Mouse (Mus musculus) MEL (cell line): ENCODE measurements around the gene Tmem131.

Experiments used
- BHLHE40 ChIP-seq: IDR thresholded peaks from 2 replicates; pipeline ENCODE4 v1.6.1; 2012; ENCODE audit warnings: low read depth, mild to moderate bottlenecking, inconsistent platforms, low read length, improper control_type of control experiment, borderline replicate concordance
- CTCF ChIP-seq, 3 experiments: IDR thresholded peaks in 2 of 3; conservative IDR thresholded peaks in 1 of 3; 2 replicates each; pipeline ENCODE4 v1.5.1; 2011 to 2012; ENCODE audit warnings: low read length in 3 of 3, low read depth in 2 of 3, mild to moderate bottlenecking in 2 of 3, improper control_type of control experiment in 1 of 3, inconsistent platforms in 1 of 3, mixed read lengths in 1 of 3, moderate library complexity in 1 of 3; ENCODE audit not compliant: control insufficient read depth in 1 of 3, insufficient read depth in 1 of 3, poor library complexity in 1 of 3, severe bottlenecking in 1 of 3
- E2F4 ChIP-seq: IDR thresholded peaks from 2 replicates; pipeline ENCODE4 v1.6.1; 2011; ENCODE audit warnings: low read depth, low read length, improper control_type of control experiment, borderline replicate concordance
- ELF1 ChIP-seq: IDR thresholded peaks from 2 replicates; pipeline ENCODE4 v1.6.1; 2014; ENCODE audit warnings: low read depth, mild to moderate bottlenecking, inconsistent platforms, low read length, improper control_type of control experiment, moderate library complexity
- ETS1 ChIP-seq: IDR thresholded peaks from 2 replicates; pipeline ENCODE4 v1.6.1; 2012; ENCODE audit warnings: low read depth, mild to moderate bottlenecking, inconsistent platforms, low read length, improper control_type of control experiment, moderate library complexity
- JUND ChIP-seq: IDR thresholded peaks from 2 replicates; pipeline ENCODE4 v1.6.1; 2011; ENCODE audit warnings: low read depth, mild to moderate bottlenecking, improper control_type of control experiment, low read length
- POLR2A ChIP-seq, 2 experiments: IDR thresholded peaks; 2 replicates each; pipeline ENCODE4 v1.6.1; 2011 to 2012; ENCODE audit warnings: low read length in 2 of 2, mild to moderate bottlenecking in 2 of 2, control low read depth in 1 of 2, improper control_type of control experiment in 1 of 2, low read depth in 1 of 2, moderate library complexity in 1 of 2; ENCODE audit not compliant: control insufficient read depth in 1 of 2, insufficient read depth in 1 of 2, poor library complexity in 1 of 2
- POLR2AphosphoS2 ChIP-seq: IDR thresholded peaks from 2 replicates; pipeline ENCODE4 v1.6.1; 2011; ENCODE audit warnings: low read length, improper control_type of control experiment
- POLR2AphosphoS5 ChIP-seq: IDR thresholded peaks from 2 replicates; pipeline ENCODE4 v1.6.1; 2012; ENCODE audit warnings: low read depth, borderline replicate concordance, mild to moderate bottlenecking, inconsistent platforms, low read length, moderate library complexity, mixed read lengths

- TF ChIP-seq CTCF (IDR thresholded peaks at IDR 0.05 in 2 of 3, conservative IDR thresholded peaks at IDR 0.05 in 1 of 3; ENCODE audit: control insufficient read depth in 1 of 3, insufficient read depth in 1 of 3, low read depth in 2 of 3, low read length in 3 of 3, poor library complexity in 1 of 3, severe bottlenecking in 1 of 3), result no peak
- no peak for TF ChIP-seq POLR2AphosphoS5
- no peak for TF ChIP-seq ELF1
- TF ChIP-seq E2F4, result no peak
- no peak for TF ChIP-seq JUND
- no peak for TF ChIP-seq POLR2A (IDR thresholded peaks at IDR 0.05; ENCODE audit: control insufficient read depth in 1 of 2, insufficient read depth in 1 of 2, low read depth in 1 of 2, low read length in 2 of 2, poor library complexity in 1 of 2)
- no peak for TF ChIP-seq POLR2AphosphoS2
- TF ChIP-seq ETS1, result no peak
- no peak for TF ChIP-seq BHLHE40
These were observed 29.7 kb downstream of the Tmem131 start for GRCm38 (mm10) chr1:36913806-36914205.
